Mouse (Mus musculus) cerebellum, adult 2 months (tissue): ENCODE data around the gene Dppa3.

ENCODE experiments used
- CTCF ChIP-seq: fragments of 200-500 bp; IDR thresholded peaks from 2 replicates; pipeline ENCODE4 v1.5.1; 2011; ENCODE audit warnings: low read depth, mild to moderate bottlenecking, control low read depth, low read length, moderate library complexity, borderline replicate concordance; ENCODE audit not compliant: insufficient read depth
- POLR2A ChIP-seq: fragments of 200-500 bp; IDR thresholded peaks from 2 replicates; pipeline ENCODE4 v1.6.1; 2011; ENCODE audit warnings: low read length, control low read depth, borderline replicate concordance; ENCODE audit not compliant: insufficient read depth

- TF ChIP-seq CTCF (no peak), POLR2A (no peak)
These were observed 27.0 kb upstream of the Dppa3 start for GRCm38 (mm10) chr6:122599054-122599737.
